25 mouse cellular contexts compared by ENCODE assay signal in the genomic region with DNA sequence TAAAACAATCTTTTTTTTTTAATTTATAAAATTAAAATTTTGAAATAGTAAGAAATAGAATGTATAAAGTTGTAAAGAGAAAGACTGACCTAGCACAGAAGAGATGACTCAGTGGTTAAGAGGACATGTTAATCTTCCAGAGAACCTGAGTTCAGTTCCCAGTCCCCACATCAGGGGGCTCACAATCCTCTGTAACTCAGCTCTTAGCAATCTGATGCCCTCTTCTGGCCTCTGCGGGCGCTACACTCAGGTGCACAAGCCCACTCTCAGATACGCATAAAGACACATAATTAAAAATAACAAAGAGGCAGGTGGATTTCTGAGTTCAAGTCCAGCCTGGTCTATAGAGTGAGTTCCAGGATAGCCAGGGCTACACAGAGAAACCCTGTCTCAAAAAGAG. TPM values are rescaled to one million over a fixed set of nuclear protein-coding genes. Genes with fewer than 3 reads are reported as not detected.
DNase-seq lines count a peak whose midpoint lies in the region; ATAC-seq and TF ChIP-seq lines count a peak whose summit lies in the region.
"Had no signal": no experiment of that assay in that cellular context is flagged by ENCODE, and none has a peak within 500 bp of the region (broad histone marks: within the 10 kb centered on the region; RNA-seq: fewer than 3 reads in every experiment).

No protein-coding gene starts in this region.

- TF ChIP-seq POLR2A in heart, adult 2 months (IDR thresholded peaks at IDR 0.05; ENCODE audit: insufficient read depth, low read depth, low read length) = no peak

- peaks cover 8% of the 10 kb centered on the region for H3K4me1 ChIP-seq in heart, adult 2 months (ENCODE audit: control insufficient read depth, insufficient read depth, low read length)
- no peaks in the 10 kb centered on the region for H3K4me1 ChIP-seq in lung, embryonic 14.5 days (ENCODE audit: insufficient read depth)
- no peaks in the 10 kb centered on the region for H3K4me1 ChIP-seq in stomach, postnatal 0 days (replicated peaks; ENCODE audit: control insufficient read depth, insufficient read depth)
- H3K4me1 ChIP-seq: forebrain, embryonic 10.5 days; limb, embryonic 13.5 days; liver, embryonic 12.5 days; midbrain, embryonic 12.5 days; neural tube, embryonic 13.5 days had no signal

- intact Hi-C loops in heart, adult 2 months (cut with DNase I) = no loop called here

- TF ChIP-seq CTCF in heart, adult 2 months (IDR thresholded peaks at IDR 0.05) = peak; percentile 38
- TF ChIP-seq CTCF in lung, embryonic 14.5 days (IDR thresholded peaks at IDR 0.05; ENCODE audit: low read depth) = 0 out of 2 replicates have a peak, but pooled peaks have one; percentile 9
- TF ChIP-seq CTCF in stomach, postnatal 0 days (IDR thresholded peaks at IDR 0.05; ENCODE audit: low read depth) = 0 out of 2 replicates have a peak, but pooled peaks have one; percentile 6

- no peaks in the 10 kb centered on the region for H3K9me3 ChIP-seq in lung, embryonic 14.5 days (ENCODE audit: low read depth, low read length)
- H3K9me3 ChIP-seq in stomach, postnatal 0 days (ENCODE audit: control insufficient read depth, low read length) = no peaks in the 10 kb centered on the region
- H3K9me3 ChIP-seq: embryonic facial prominence, embryonic 13.5 days; forebrain, embryonic 15.5 days; hindbrain, embryonic 13.5 days; limb, embryonic 13.5 days; liver, embryonic 12.5 days; midbrain, embryonic 12.5 days had no signal

- H3K27ac ChIP-seq in heart, adult 2 months = no peak overlapping the region
- H3K27ac ChIP-seq in lung, embryonic 14.5 days (ENCODE audit: low read depth) = no peak overlapping the region
- H3K27ac ChIP-seq in stomach, postnatal 0 days (replicated peaks) = no peak overlapping the region
- H3K27ac ChIP-seq: embryonic facial prominence, embryonic 13.5 days; forebrain, embryonic 10.5 days; forebrain, embryonic 15.5 days; hindbrain, embryonic 13.5 days; layer of hippocampus, adult 2 months; left cerebral cortex, adult 2 months; limb, embryonic 13.5 days; liver, embryonic 12.5 days; midbrain, embryonic 12.5 days; neural tube, embryonic 13.5 days had no signal

- TF ChIP-seq EP300 in heart, adult 2 months (IDR thresholded peaks at IDR 0.05; ENCODE audit: insufficient read depth, low read depth, low read length) = no peak
- TF ChIP-seq EP300 in stomach, postnatal 0 days (optimal IDR thresholded peaks at IDR 0.05) = no peak

- H3K4me3 ChIP-seq in heart, adult 2 months = no peak overlapping the region
- no peak overlapping the region for H3K4me3 ChIP-seq in lung, embryonic 14.5 days (ENCODE audit: low read depth, low read length)
- H3K4me3 ChIP-seq in stomach, postnatal 0 days (ENCODE audit: low read depth, low read length) = no peak overlapping the region
- H3K4me3 ChIP-seq: embryonic facial prominence, embryonic 13.5 days; forebrain, embryonic 10.5 days; forebrain, embryonic 15.5 days; hindbrain, embryonic 13.5 days; layer of hippocampus, adult 2 months; left cerebral cortex, adult 2 months; limb, embryonic 13.5 days; liver, embryonic 12.5 days; midbrain, embryonic 12.5 days; neural tube, embryonic 13.5 days had no signal

- H3K4me2 ChIP-seq in lung, embryonic 14.5 days = no peak overlapping the region
- no peak overlapping the region for H3K4me2 ChIP-seq in stomach, postnatal 0 days (replicated peaks; ENCODE audit: low read depth)
- H3K4me2 ChIP-seq: embryonic facial prominence, embryonic 13.5 days; forebrain, embryonic 15.5 days; hindbrain, embryonic 13.5 days; limb, embryonic 13.5 days; liver, embryonic 12.5 days; midbrain, embryonic 12.5 days; neural tube, embryonic 13.5 days had no signal

- peaks cover 27% of the 10 kb centered on the region for H3K36me3 ChIP-seq in heart, adult 2 months (ENCODE audit: control insufficient read depth, insufficient read depth, low read length)
- H3K36me3 ChIP-seq in lung, embryonic 14.5 days (ENCODE audit: insufficient read depth) = no peaks in the 10 kb centered on the region
- no peaks in the 10 kb centered on the region for H3K36me3 ChIP-seq in stomach, postnatal 0 days (ENCODE audit: control insufficient read depth, insufficient read depth, low read length)
- H3K36me3 ChIP-seq: embryonic facial prominence, embryonic 13.5 days; forebrain, embryonic 10.5 days; forebrain, embryonic 15.5 days; hindbrain, embryonic 13.5 days; limb, embryonic 13.5 days; midbrain, embryonic 12.5 days; neural tube, embryonic 13.5 days had no signal

- no peak for DNase-seq in heart, adult 2 months
- no peak for DNase-seq in heart, adult 8-10 months (ENCODE audit: low spot score)
- no peak for DNase-seq in lung, embryonic 14.5 days
- DNase-seq in lung, postnatal 4 days = no peak
- peak; percentile 39 for DNase-seq in ES-CJ7 (ENCODE audit: low read depth, low spot score)
- no peak for DNase-seq in stomach, postnatal 0 days (ENCODE audit: low spot score)
- DNase-seq in layer of hippocampus, adult 11-12 months (ENCODE audit: low spot score) = no peak
- DNase-seq: adrenal gland, postnatal 25 days; cerebellum, adult 11-12 months; cerebellum, postnatal 10 days; gastrocnemius, postnatal 36 days; heart, adult 18-20 months; kidney, adult 11 months; kidney, postnatal 25 days; lung, adult 18-20 months had no signal

- H3K79me2 ChIP-seq in heart, adult 2 months (replicated peaks; ENCODE audit: control insufficient read depth, insufficient read depth, low read length) = no peaks in the 10 kb centered on the region

- H3K9ac ChIP-seq in heart, adult 2 months (ENCODE audit: low read depth, low read length) = no peak overlapping the region
- no peak overlapping the region for H3K9ac ChIP-seq in lung, embryonic 14.5 days
- H3K9ac ChIP-seq in stomach, postnatal 0 days (ENCODE audit: low read length) = no peak overlapping the region
- H3K9ac ChIP-seq: embryonic facial prominence, embryonic 13.5 days; forebrain, embryonic 15.5 days; hindbrain, embryonic 13.5 days; limb, embryonic 13.5 days; liver, embryonic 12.5 days; midbrain, embryonic 12.5 days; neural tube, embryonic 13.5 days had no signal

- 96% methylated on average over 3 of the region's 3 CpGs for WGBS in heart, adult 2 months
- WGBS in lung, embryonic 14.5 days = 90% methylated on average over 3 of the region's 3 CpGs
- 97% methylated on average over 3 of the region's 3 CpGs for WGBS in stomach, postnatal 0 days

- H3K27me3 ChIP-seq in heart, adult 2 months (ENCODE audit: control insufficient read depth, insufficient read depth, low read length) = no peaks in the 10 kb centered on the region
- no peaks in the 10 kb centered on the region for H3K27me3 ChIP-seq in lung, embryonic 14.5 days (ENCODE audit: insufficient read depth, low read length)
- no peaks in the 10 kb centered on the region for H3K27me3 ChIP-seq in stomach, postnatal 0 days (ENCODE audit: control insufficient read depth, insufficient read depth, low read length)
- H3K27me3 ChIP-seq: embryonic facial prominence, embryonic 13.5 days; forebrain, embryonic 15.5 days; hindbrain, embryonic 13.5 days; limb, embryonic 13.5 days; liver, embryonic 12.5 days; midbrain, embryonic 12.5 days; neural tube, embryonic 13.5 days had no signal

- no peak for ATAC-seq in lung, embryonic 14.5 days (ENCODE audit: insufficient read depth)
- no peak for ATAC-seq in stomach, postnatal 0 days (ENCODE audit: low FRiP score, low TSS enrichment)
- ATAC-seq: forebrain, embryonic 15.5 days; liver, embryonic 12.5 days had no signal

RNA-seq across cellular contexts. Expression of a gene that starts 38.2 kb away (rescaled TPM):
- 100 to 1,000 TPM; 359 to 430 TPM for total RNA-seq in heart, adult 2 months (2021)
- polyA plus RNA-seq in heart, adult 2 months (2012; rRNA removed) = 163 and 284 TPM in 2 replicates
- total RNA-seq in heart, adult 8-10 months (2022) = 100 to 1,000 TPM; 373 to 483 (median 430) TPM
- polyA plus RNA-seq in lung, embryonic 14.5 days (2014; fragmentation: Nextera tagmentation; extraction: Ambion mirVana) = 39.0 and 44.4 TPM in 2 replicates
- polyA plus RNA-seq in stomach, postnatal 0 days (2015; fragmentation: Nextera tagmentation; extraction: Ambion mirVana) = 21.9 and 25.7 TPM in 2 replicates
